Mouse (Mus musculus) kidney, adult 11 months (tissue): ENCODE measurements around the gene Hoxa6.

Experiments
- DNase-seq: peaks from one replicate; pipeline ENCODE4 v3.0.0; 2022

Gene Hoxa6

DNA sequence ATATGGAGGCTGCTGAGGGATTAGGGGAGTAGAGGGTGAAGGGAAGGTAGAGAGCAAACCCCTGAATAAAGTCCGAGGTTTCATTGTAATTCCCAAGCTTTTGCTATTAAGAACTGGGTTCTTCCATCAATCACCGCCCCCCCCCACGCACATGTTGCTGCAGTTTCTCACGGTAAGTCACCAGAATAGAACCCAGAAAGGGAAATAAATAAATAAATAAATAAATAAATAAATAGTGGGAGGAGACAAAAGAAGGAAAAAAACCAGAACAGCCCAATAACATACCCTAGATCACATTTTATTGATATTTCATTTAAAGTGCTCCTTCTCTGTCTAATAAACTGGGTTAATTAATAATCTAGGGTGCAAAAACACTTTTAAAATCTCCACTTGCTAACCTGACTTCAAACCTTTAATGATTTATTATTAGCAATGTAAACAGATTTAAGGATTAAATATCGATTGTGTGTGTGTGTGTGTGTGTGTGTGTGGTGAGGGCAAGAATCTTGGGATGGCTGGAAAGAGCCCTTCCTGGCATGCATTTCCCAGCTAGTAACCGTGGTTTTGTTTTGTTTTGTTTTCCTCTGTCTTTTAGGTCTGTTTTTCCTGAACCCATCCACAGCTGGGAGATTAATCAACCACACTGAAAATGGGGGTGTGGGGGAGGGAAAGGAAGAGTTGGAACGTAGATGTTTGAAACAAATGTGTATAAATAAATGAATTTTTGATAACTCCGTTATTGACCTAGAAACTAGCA lies 47.0 kb downstream of the Hoxa6 start:
- DNase-seq, result no peak

DNA sequence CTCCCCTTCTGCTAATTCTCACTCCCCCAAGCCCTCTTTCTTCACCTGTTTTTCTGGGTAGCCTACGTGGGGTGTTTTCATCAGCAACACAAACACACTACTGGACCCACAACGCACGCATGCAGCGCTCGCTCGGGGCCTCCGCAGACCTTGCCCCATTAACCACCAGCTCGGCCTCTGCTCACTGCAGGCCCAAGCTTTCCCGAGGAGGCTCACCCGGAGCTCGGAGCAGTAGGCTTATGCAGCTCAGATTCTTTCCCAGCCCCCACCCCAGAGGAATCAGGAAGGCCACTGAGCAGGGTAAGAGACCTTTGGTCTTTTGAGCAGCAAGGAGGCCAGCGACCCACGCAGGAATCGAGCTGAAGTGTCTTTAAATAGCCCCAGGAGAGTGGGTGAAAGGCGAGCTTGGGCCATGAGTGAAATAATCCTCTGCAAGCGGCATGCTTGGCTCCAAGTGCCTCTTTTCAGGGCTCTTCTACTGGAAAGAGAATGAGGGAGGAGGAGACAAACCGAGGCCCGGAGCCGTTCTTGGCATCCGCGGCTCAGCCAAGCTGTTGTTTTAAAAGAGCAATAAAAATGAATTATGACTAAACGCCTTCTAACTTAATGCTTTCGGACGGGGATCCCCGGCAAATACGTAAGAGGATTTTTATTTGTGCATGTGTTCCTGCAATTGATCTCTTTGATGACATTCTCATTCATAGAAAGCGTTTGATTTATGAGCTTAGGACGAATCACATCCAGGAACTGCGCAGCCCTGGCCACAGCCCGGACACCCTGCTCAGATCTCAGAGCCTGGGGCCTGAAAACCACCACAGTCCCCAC lies 47.8 kb downstream of the Hoxa6 start:
- DNase-seq, result peak; percentile 80

DNA sequence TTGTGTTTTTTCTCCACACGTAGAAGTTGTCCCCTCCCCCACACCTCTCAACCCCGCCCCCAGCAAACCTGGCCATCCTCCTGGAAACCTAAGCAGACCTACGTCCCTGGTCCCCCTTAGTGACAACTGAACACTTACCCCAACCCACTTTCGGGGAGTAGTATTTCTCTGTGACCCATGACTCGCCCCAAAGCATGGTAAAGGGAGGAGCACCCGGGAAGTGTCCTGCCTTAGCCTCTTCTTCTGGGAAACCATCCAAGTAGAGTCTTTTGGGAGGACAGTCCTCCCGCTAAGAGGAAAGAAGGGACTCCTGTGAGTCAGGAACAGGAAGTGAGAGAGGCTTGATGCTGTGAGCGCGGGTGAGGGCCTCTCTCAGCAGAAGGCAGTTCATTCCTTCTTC lies 48.5 kb downstream of the Hoxa6 start:
- DNase-seq, result peak; percentile 45

DNA sequence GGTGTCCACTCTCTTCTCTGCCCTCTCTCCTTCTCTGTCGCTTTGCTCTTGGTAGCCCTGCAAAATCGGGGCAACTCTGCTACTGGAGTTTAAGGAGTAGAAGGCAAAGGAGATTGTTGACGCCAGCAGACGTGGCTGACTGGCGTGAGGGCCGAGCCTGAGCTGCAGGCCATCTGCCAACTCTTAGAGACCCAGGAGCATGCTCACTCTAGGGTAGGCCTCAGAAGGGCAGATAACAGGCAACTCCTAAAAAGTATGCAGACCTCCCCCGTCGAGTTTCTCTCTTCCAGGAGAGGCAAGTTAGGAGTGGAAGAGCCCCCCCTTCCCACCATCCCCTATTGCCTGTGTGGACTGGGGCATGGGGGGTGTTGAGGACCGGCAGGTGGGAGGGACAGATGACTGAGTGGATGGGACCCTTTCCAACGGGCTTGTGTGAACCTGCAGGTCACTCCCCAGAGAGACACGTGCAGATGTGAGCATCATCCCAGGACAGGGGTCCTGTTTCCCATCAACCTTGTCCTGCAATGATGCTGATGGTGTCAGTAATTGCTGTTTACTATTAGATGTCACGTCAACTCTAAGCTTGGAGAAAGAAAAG lies 49.3 kb downstream of the Hoxa6 start:
- DNase-seq, result peak; percentile 63

DNA sequence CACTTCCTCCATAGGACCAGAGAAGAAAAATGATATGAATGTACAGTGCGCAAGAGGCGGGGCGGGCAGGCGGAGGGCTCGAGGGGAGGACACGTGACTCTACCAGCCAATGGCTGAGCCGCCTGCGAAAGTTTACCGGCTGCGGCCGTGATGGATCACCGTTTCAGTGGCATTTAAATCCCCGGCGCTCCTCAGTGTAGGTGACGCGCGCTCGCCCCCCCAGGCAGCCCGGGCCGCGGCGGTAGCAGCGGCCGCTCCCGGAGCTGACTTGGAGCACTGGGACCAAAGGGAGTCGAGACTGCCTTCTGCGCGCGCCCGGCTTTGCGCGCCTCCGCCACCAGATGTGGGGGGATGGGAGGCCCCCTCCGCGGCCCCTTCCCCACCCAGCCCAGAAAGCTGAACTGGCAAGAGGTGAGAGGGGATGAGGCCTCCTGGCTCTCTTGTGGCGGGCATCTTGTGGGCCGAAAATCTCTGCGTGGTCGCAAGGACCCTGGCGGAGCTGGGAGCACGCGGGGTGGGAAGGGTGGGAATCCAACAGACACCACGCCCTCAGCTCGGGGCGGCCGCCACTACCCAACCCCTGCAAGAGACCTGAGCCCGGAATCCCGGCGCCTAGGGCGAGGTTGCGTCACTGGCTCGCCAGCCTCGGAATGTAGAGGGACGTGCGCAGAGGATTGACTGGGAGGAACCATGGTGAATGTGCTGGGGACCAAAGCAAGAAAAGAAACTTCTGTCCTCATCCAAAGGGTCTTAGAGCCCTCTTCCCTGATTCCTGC lies 50.1 kb downstream of the Hoxa6 start, which contains the start of gene Hoxa1:
TSS of gene Hoxa1 (minus strand) at position 42 of the 776 bp plus-strand sequence.
- peak; percentile 92 for DNase-seq

DNA sequence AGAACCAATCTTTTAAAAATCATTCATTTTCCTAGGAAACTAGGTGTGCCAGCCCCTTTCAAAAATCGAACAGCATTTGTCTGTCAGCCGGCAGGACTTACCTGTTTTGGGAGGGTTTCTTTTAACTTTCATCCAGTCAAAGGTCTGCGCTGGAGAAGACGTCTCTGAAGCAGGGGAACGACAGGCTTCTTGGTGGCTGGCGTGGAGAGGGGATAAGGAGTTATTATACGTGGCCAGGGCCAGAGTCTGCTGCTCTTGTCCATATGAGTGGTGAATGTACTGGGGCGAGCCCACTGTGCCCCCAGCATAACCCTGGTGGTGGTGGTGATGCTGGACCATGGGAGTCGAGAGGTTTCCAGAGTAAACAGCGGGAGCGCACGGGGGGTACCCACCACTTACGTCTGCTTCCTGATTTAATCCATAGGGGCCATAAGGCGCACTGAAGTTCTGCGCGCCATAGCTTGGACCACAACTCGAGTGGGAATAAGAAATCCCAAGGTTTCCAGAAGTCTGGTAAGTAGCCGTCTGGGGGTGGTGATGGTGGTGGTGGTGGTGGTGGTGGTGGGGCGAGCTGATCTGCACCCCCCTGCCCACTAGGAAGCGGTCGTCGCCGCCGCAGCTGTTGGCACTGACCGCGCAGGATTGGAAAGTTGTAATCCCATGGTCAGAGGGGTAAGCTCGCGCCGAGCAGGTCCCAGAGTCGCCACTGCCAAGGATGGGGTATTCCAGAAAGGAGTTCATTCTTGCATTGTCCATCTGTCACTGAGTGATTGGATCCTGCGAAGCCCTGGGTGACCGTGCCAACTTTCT lies 50.9 kb downstream of the Hoxa6 start:
- DNase-seq, result no peak

DNA sequence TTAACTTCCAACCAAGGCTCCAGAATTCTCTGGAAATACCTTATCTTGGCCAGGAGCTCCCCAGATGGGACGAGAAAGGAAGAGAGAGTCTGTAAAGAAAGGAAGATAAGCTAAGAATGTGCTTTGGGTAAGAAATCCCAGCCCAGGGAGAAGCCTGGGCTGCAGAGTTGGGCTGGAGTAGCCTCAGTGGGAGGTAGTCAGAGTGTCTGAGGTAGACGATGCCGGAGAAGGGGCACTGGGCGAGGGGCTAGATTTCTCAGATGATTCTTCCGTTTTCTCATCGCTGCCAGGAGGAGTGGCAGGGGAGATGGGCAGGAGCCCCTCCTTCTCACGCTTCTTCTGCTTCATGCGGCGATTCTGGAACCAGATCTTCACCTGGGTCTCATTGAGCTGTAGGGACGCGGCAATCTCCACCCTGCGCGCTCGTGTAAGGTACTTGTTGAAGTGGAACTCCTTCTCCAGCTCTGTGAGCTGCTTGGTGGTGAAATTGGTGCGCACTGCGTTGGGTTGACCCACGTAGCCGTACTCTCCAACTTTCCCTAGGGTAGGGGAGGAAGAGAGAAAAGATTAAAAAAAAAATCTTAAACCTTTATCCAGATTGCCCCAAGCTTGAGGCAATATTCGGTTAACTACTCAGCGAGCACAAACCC lies 51.8 kb downstream of the Hoxa6 start:
- DNase-seq, result no peak
